Mouse (Mus musculus): ENCODE measurements around the gene Pklr. TPM values are rescaled to one million over a fixed set of nuclear protein-coding genes. Genes with fewer than 3 reads are reported as not detected.
A peak's percentile ranks its signal among the peaks of the same experiment; 100 is the strongest.

The Pklr gene
- polyA plus RNA-seq, 1 experiment from 2014 or later: 0.30 TPM

DNA sequence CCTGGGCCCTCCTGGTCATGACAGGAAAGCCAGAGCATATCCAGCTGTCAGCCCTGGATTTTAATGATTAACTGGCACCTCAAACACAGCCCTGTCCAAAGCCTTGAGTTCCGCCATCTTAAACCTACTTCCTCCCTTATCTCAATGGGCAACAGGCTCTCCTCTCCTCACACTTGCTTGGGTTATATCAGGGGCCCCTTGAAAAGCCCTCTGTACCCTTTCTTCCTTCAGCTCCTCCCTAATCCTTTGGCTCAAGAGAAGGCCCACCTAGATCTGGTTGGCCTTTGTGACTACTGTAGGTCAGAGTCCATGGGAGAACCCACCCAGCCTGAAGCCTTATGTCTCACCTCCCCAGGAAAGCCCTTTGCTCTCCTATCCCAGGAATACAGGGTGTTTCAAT, 2.2 kb upstream of the Pklr start:
- Histone ChIP-seq H3K4me1 (ENCODE audit: control insufficient read depth, insufficient read depth, low read length) (peaks cover 5% of the 10 kb centered on the region), H3K4me3 (ENCODE audit: low read depth, low read length) (no peak overlapping the region), H3K9me3 (replicated peaks; ENCODE audit: control insufficient read depth, low read length, poor library complexity, severe bottlenecking) (no peaks in the 10 kb centered on the region), H3K36me3 (ENCODE audit: control insufficient read depth, insufficient read depth, low read length) (no peaks in the 10 kb centered on the region), H3K27me3 (ENCODE audit: control insufficient read depth, insufficient read depth, low read depth, low read length) (no peaks in the 10 kb centered on the region), H3K4me2 (ENCODE audit: low read length) (no peak overlapping the region), H3K9ac (ENCODE audit: low read depth, low read length) (no peak overlapping the region), H3K27ac (ENCODE audit: low read length) (no peak overlapping the region)
- WGBS: 94% methylated on average over 1 of the region's 1 CpGs
- ATAC-seq: no peak

DNA sequence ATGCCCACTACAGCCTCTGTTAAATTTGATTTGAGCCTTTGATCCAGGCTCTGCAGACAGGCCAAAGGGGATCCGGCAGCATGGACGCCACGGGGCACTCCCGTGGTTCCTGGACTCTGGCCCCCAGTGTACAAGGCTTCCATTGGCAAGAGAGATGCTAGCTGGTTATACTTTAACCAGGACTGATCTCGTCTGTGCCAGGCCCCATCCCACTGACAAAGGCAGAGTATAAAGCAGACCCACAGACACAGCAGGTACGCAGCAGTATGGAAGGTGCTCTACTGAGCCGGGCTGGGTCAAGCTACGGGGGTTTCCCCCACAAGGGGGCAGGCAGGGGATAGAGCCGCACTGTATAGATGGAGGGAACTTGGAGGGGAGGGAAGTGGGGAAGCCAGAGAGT, 423 bp downstream of the Pklr start:
- 47% methylated on average over 9 of the region's 9 CpGs for WGBS
- no peak for ATAC-seq
- H3K9ac ChIP-seq (ENCODE audit: low read depth, low read length): no peak overlapping the region

DNA sequence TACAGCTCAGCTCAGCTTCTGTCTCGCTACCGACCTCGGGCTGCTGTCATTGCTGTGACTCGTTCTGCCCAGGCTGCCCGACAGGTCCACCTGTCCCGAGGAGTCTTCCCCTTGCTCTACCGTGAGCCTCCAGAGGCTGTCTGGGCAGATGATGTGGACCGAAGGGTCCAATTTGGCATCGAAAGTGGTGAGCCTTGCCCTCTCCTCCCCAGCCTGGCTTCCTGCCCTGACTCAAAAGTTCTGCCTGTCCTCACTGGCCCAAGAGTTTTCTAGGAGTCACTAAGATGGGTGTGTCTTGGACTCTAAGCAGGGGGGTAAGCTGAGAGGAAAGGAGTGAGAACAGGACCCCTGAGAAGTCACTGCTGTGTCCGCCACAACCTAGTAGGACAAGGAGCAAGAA, 8.9 kb downstream of the Pklr start:
- WGBS: 83% methylated on average over 10 of the region's 10 CpGs
- H3K27ac ChIP-seq (ENCODE audit: low read length): no peak overlapping the region

More for the DNA sequence above, 423 bp downstream of the Pklr start:
- Histone ChIP-seq H3K4me2 (ENCODE audit: low read length) (no peak overlapping the region), H3K27ac (ENCODE audit: low read length) (no peak overlapping the region), H3K36me3 (ENCODE audit: control insufficient read depth, insufficient read depth, low read length) (no peaks in the 10 kb centered on the region), H3K4me3 (ENCODE audit: low read depth, low read length) (no peak overlapping the region), H3K27me3 (ENCODE audit: control insufficient read depth, insufficient read depth, low read depth, low read length) (no peaks in the 10 kb centered on the region), H3K9me3 (replicated peaks; ENCODE audit: control insufficient read depth, low read length, poor library complexity, severe bottlenecking) (no peaks in the 10 kb centered on the region), H3K4me1 (ENCODE audit: control insufficient read depth, insufficient read depth, low read length) (peaks cover 5% of the 10 kb centered on the region)

DNA sequence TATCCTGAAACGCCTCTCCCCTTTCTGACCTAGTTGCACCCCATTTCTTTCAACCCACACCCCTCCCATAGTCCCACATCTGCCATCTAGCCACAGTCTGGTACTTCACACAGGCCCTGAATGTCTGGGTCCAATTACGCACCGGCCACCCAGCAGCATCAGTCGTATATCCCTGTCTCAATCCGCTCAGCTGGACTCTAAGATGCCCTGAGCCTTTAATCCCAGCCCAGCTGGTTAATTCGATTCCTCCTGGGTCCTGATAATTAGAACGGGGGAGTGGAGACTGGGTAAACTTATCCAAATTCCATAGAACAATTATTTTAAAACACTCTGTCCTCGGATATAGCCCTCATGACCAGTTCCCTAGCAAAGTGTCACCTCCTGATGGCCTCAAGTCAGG, 9.6 kb downstream of the Pklr start:
- no peak overlapping the region for H3K4me3 ChIP-seq (ENCODE audit: low read depth, low read length)
- H3K9ac ChIP-seq (ENCODE audit: low read depth, low read length): no peak overlapping the region
- 0 out of 2 replicates have a peak, but pooled peaks have one; percentile 5 for ATAC-seq
- no peaks in the 10 kb centered on the region for H3K9me3 ChIP-seq (replicated peaks; ENCODE audit: control insufficient read depth, low read length, poor library complexity, severe bottlenecking)
- 20% methylated on average over 8 of the region's 8 CpGs for WGBS
- no peak overlapping the region for H3K4me2 ChIP-seq (ENCODE audit: low read length)
- no peaks in the 10 kb centered on the region for H3K27me3 ChIP-seq (ENCODE audit: control insufficient read depth, insufficient read depth, low read depth, low read length)
- H3K27ac ChIP-seq (ENCODE audit: low read length): no peak overlapping the region
- H3K36me3 ChIP-seq (ENCODE audit: control insufficient read depth, insufficient read depth, low read length): 0 out of 2 replicates have a peak, but pooled peaks cover 3% of the 10 kb centered on the region
- H3K4me1 ChIP-seq (ENCODE audit: control insufficient read depth, insufficient read depth, low read length): no peaks in the 10 kb centered on the region

More for the DNA sequence above, 8.9 kb downstream of the Pklr start:
- H3K4me3 ChIP-seq (ENCODE audit: low read depth, low read length): no peak overlapping the region
- no peak for ATAC-seq
- H3K4me2 ChIP-seq (ENCODE audit: low read length): no peak overlapping the region
- H3K9ac ChIP-seq (ENCODE audit: low read depth, low read length): no peak overlapping the region
- H3K27me3 ChIP-seq (ENCODE audit: control insufficient read depth, insufficient read depth, low read depth, low read length): no peaks in the 10 kb centered on the region
- no peaks in the 10 kb centered on the region for H3K9me3 ChIP-seq (replicated peaks; ENCODE audit: control insufficient read depth, low read length, poor library complexity, severe bottlenecking)
- H3K36me3 ChIP-seq (ENCODE audit: control insufficient read depth, insufficient read depth, low read length): 0 out of 2 replicates have a peak, but pooled peaks cover 3% of the 10 kb centered on the region
- H3K4me1 ChIP-seq (ENCODE audit: control insufficient read depth, insufficient read depth, low read length): no peaks in the 10 kb centered on the region

DNA sequence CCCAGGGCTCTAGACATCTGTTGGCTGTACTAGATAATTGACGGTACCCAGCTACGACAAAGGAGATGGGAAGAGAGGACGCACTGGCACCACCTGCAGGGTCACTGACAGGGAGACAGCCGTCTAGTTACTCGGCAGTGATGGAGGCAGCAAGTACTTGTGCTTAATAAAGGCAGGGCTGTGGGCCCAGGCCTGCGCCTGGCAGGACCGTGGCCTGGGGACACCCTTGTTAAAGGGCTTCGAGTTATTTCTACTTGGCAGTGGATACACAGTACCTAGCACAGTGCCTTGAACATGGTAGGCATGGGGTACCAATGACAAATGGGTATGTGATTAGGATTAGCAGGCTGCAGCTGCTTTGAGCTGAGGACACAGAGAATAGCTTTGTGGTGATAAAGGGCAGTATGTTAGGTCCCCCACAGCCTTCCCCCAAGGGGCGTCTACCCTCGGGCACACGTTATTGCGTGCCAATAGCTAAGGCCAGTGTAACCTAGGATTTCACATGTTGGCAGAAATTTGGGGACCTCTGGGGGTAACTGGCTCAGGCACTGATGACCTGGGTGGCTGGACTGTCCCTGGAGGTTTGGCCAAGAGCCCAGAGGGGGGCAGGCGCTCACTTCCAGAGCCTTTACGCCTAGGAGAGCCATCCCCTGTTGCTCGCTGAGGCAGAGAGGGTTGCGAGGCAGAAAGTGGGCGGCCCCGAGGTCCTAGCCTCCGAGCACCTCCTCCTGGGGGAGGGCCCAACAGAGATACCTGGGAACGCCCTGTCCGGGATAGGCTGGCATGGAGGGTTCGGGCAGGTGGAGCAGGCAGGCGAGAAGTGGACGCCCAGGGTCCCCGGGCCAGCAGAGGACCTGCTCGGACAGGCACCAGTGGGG, 11.4 kb downstream of the Pklr start:
- ATAC-seq: 0 out of 2 replicates have a peak, but pooled peaks have one; percentile 29
- no peaks in the 10 kb centered on the region for H3K27me3 ChIP-seq (ENCODE audit: control insufficient read depth, insufficient read depth, low read depth, low read length)
- no peaks in the 10 kb centered on the region for H3K4me1 ChIP-seq (ENCODE audit: control insufficient read depth, insufficient read depth, low read length)
- no peak overlapping the region for H3K27ac ChIP-seq (ENCODE audit: low read length)
- H3K4me3 ChIP-seq (ENCODE audit: low read depth, low read length): no peak overlapping the region
- H3K9ac ChIP-seq (ENCODE audit: low read depth, low read length): no peak overlapping the region
- peaks cover 5% of the 10 kb centered on the region; the same call in 1 of the 2 replicates for H3K36me3 ChIP-seq (ENCODE audit: control insufficient read depth, insufficient read depth, low read length)
- no peaks in the 10 kb centered on the region for H3K9me3 ChIP-seq (replicated peaks; ENCODE audit: control insufficient read depth, low read length, poor library complexity, severe bottlenecking)
- no peak overlapping the region for H3K4me2 ChIP-seq (ENCODE audit: low read length)
- 28% methylated on average over 26 of the region's 26 CpGs for WGBS

DNA sequence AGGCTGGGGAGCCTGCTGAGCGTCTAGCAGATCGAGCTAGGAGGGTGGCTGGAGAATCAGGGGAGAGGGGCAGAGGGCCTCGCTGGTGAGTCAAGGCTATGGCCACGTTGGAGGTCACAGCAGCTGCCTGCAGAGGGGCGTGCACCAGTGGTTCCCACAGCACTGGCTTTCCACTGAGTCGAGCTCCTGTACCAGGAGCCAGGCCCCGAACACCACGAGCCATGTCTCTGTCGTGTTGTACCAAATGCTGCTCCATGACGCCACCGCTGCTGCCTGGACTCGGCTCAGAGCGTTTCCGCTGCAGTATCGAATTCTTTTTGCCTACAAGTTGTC, 12.0 kb downstream of the Pklr start:
- no peak overlapping the region for H3K9ac ChIP-seq (ENCODE audit: low read depth, low read length)
- no peak overlapping the region for H3K27ac ChIP-seq (ENCODE audit: low read length)
- no peaks in the 10 kb centered on the region for H3K9me3 ChIP-seq (replicated peaks; ENCODE audit: control insufficient read depth, low read length, poor library complexity, severe bottlenecking)
- peaks cover 9% of the 10 kb centered on the region; the same call in 1 of the 2 replicates for H3K36me3 ChIP-seq (ENCODE audit: control insufficient read depth, insufficient read depth, low read length)
- no peak overlapping the region for H3K4me3 ChIP-seq (ENCODE audit: low read depth, low read length)
- no peak overlapping the region for H3K4me2 ChIP-seq (ENCODE audit: low read length)
- 10% methylated on average over 15 of the region's 15 CpGs for WGBS
- no peak for ATAC-seq
- no peaks in the 10 kb centered on the region for H3K4me1 ChIP-seq (ENCODE audit: control insufficient read depth, insufficient read depth, low read length)
- H3K27me3 ChIP-seq (ENCODE audit: control insufficient read depth, insufficient read depth, low read depth, low read length): no peaks in the 10 kb centered on the region

DNA sequence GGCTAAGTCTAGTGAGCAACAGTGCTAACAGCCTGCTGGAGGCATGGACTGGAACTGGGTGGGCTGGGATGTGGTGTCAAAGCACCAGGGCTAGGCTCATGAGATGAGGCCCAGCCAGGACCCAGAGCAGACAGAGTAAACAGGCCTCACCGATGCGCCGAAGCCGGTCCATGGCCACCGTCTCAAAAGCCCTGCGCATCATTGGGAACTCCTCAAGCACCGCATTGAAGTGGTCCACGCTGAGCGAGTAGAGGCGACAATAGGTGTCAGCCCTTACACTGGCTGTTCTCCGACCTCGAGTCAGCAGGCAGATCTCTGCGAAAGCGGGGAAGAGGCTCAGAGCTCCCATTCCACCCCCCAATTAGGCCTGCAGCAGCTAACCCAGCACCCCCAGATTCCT, 12.6 kb downstream of the Pklr start:
- 75% methylated on average over 14 of the region's 14 CpGs for WGBS
- no peak overlapping the region for H3K9ac ChIP-seq (ENCODE audit: low read depth, low read length)
- H3K4me1 ChIP-seq (ENCODE audit: control insufficient read depth, insufficient read depth, low read length): no peaks in the 10 kb centered on the region
- no peak overlapping the region for H3K4me3 ChIP-seq (ENCODE audit: low read depth, low read length)
- H3K36me3 ChIP-seq (ENCODE audit: control insufficient read depth, insufficient read depth, low read length): peaks cover 9% of the 10 kb centered on the region; the same call in 1 of the 2 replicates
- ATAC-seq: no peak
- H3K9me3 ChIP-seq (replicated peaks; ENCODE audit: control insufficient read depth, low read length, poor library complexity, severe bottlenecking): no peaks in the 10 kb centered on the region
- H3K4me2 ChIP-seq (ENCODE audit: low read length): no peak overlapping the region
- H3K27ac ChIP-seq (ENCODE audit: low read length): no peak overlapping the region
- H3K27me3 ChIP-seq (ENCODE audit: control insufficient read depth, insufficient read depth, low read depth, low read length): no peaks in the 10 kb centered on the region

DNA sequence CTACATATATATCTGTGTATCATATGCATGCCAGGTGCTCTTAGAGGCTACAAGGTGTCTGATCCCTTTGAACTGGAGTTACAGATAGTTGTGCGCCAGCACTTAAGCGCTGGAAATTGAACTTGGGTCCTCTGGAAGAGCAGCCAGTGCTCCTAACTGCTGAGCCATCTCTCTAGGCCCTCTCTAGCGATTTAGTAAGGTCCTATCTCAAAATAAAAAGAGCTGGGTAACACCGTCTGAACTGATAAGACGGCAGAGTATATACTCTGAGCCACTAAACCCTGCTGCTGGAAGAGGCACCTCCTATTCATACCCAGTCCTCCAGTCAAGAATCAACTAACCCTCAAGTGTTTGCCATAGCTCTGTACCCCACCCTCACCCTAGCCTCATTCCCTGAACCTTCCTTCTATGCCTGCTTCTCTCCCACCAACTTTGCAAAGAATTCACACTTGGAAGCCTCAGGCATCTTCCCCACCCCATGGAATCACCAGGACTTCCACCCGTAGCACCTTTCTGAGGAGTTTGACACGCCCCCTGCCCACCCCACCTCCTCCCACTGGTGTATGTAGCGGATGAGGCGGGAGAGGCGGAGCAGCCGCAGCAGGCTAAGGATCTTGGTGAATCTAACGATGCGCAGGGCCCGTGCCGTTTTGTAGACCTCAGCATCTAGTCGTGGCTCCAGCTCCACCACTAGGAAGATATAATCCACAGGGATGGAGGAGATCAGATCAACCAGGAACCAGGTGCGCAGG, 16.3 kb downstream of the Pklr start:
- Histone ChIP-seq H3K27ac (ENCODE audit: low read length) (no peak overlapping the region), H3K4me1 (ENCODE audit: control insufficient read depth, insufficient read depth, low read length) (no peaks in the 10 kb centered on the region), H3K27me3 (ENCODE audit: control insufficient read depth, insufficient read depth, low read depth, low read length) (no peaks in the 10 kb centered on the region), H3K4me3 (ENCODE audit: low read depth, low read length) (no peak overlapping the region), H3K36me3 (ENCODE audit: control insufficient read depth, insufficient read depth, low read length) (peaks cover 9% of the 10 kb centered on the region; the same call in 1 of the 2 replicates), H3K9ac (ENCODE audit: low read depth, low read length) (no peak overlapping the region), H3K9me3 (replicated peaks; ENCODE audit: control insufficient read depth, low read length, poor library complexity, severe bottlenecking) (no peaks in the 10 kb centered on the region), H3K4me2 (ENCODE audit: low read length) (no peak overlapping the region)
- ATAC-seq: no peak
- 68% methylated on average over 17 of the region's 17 CpGs for WGBS

DNA sequence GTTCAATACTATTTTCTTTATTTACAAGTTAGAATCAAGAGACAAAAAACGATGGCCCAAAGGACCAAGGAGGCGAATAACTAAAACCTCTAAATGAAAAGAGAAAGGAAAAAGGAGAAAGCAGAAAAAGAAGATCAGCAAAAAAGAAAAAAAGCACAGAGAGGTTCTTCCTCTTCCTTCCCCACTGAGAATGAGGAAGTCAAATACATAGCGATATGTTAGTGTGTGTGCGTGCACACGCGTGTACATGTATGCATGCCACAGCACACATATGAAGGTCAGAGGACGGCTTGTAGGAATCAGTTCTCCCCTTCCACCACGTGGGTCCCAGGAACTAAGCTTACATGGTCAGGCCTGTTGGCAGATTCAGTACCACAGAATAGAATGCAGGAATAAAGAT, 21.0 kb downstream of the Pklr start:
- H3K27ac ChIP-seq (ENCODE audit: low read length): no peak overlapping the region
- WGBS: 91% methylated on average over 8 of the region's 8 CpGs
- H3K4me3 ChIP-seq (ENCODE audit: low read depth, low read length): no peak overlapping the region
- no peak for ATAC-seq
- no peak overlapping the region for H3K9ac ChIP-seq (ENCODE audit: low read depth, low read length)
- no peaks in the 10 kb centered on the region for H3K9me3 ChIP-seq (replicated peaks; ENCODE audit: control insufficient read depth, low read length, poor library complexity, severe bottlenecking)
- no peaks in the 10 kb centered on the region for H3K27me3 ChIP-seq (ENCODE audit: control insufficient read depth, insufficient read depth, low read depth, low read length)
- peaks cover 4% of the 10 kb centered on the region; the same call in 1 of the 2 replicates for H3K36me3 ChIP-seq (ENCODE audit: control insufficient read depth, insufficient read depth, low read length)
- H3K4me2 ChIP-seq (ENCODE audit: low read length): no peak overlapping the region
- peaks cover 16% of the 10 kb centered on the region for H3K4me1 ChIP-seq (ENCODE audit: control insufficient read depth, insufficient read depth, low read length)

Measured in midbrain, embryonic 16.5 days (tissue).